In the genomic region with DNA sequence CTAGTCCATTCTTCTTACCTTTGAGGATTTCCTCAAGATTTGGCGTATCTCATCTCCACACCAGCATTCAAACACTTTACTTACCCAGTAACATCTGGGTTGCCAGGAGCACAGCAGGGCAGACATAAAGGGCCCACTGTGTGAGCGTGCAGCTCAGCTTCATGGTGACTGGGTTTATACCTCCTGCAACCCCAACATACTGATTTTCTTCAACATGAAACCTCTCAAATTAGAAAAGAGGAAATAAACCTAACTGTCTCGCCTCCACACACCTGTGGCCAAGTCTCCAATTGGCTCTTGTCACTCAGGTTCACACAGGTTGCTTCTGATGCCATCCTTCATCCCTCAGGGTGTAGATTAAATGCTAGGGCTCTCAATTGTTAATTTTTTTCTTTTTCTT, we compare ENCODE assay signal across 25 mouse cellular contexts. TPM values are rescaled to one million over a fixed set of nuclear protein-coding genes. Genes with fewer than 3 reads are reported as not detected.
DNase-seq lines count a peak whose midpoint lies in the region; ATAC-seq and TF ChIP-seq lines count a peak whose summit lies in the region.
"Had no signal": no experiment of that assay in that cellular context is flagged by ENCODE, and none has a peak within 500 bp of the region (broad histone marks: within the 10 kb centered on the region; RNA-seq: fewer than 3 reads in every experiment).

Fcrla (minus strand) TSS at position 206 of the 400 bp plus-strand sequence.

- TF ChIP-seq EP300 in liver, postnatal 0 days (IDR thresholded peaks at IDR 0.05; ENCODE audit: low read depth) = no peak

- TF ChIP-seq CTCF in liver, postnatal 0 days (IDR thresholded peaks at IDR 0.05; ENCODE audit: low read depth) = no peak
- TF ChIP-seq CTCF in testis, adult 2 months (IDR thresholded peaks at IDR 0.05; ENCODE audit: control insufficient read depth, insufficient read depth, insufficient replicate concordance, low read depth, low read length) = no peak
- TF ChIP-seq CTCF in small intestine, adult 2 months (IDR thresholded peaks at IDR 0.05; ENCODE audit: extremely low read depth, insufficient read length, insufficient replicate concordance, low read depth, low read length) = no peak

- peak within 1 kb of the TSS; percentile 69 for H3K27ac ChIP-seq in liver, postnatal 0 days (ENCODE audit: low read depth)
- no peak within 1 kb of the TSS for H3K27ac ChIP-seq in liver, embryonic 12.5 days
- H3K27ac ChIP-seq in testis, adult 2 months (ENCODE audit: control insufficient read depth, insufficient read depth, low read depth, low read length) = no peak within 1 kb of the TSS
- peak within 1 kb of the TSS; percentile 9; the same call in 1 of the 2 replicates for H3K27ac ChIP-seq in small intestine, adult 2 months (ENCODE audit: insufficient read depth, low read depth, low read length)
- no peak within 1 kb of the TSS for H3K27ac ChIP-seq in hindbrain, embryonic 13.5 days
- H3K27ac ChIP-seq: embryonic facial prominence, embryonic 15.5 days; forebrain, embryonic 13.5 days; heart, embryonic 10.5 days; hindbrain, embryonic 12.5 days; hindbrain, postnatal 0 days had no signal

- H3K4me1 ChIP-seq in liver, postnatal 0 days (ENCODE audit: insufficient read depth) = peaks cover 5% of the 10 kb centered on the region; the same call in 1 of the 2 replicates
- H3K4me1 ChIP-seq in liver, embryonic 12.5 days = peaks cover 7% of the 10 kb centered on the region; the same call in 1 of the 2 replicates
- no peaks in the 10 kb centered on the region for H3K4me1 ChIP-seq in testis, adult 2 months (ENCODE audit: control insufficient read depth, insufficient read depth, low read length)
- H3K4me1 ChIP-seq in small intestine, adult 2 months (ENCODE audit: control insufficient read depth, insufficient read depth, insufficient read length, low read length) = peaks cover 2% of the 10 kb centered on the region; the same call in 1 of the 2 replicates
- no peaks in the 10 kb centered on the region for H3K4me1 ChIP-seq in hindbrain, embryonic 13.5 days (replicated peaks)
- H3K4me1 ChIP-seq: embryonic facial prominence, embryonic 15.5 days; forebrain, embryonic 13.5 days; heart, embryonic 10.5 days; hindbrain, embryonic 12.5 days had no signal

- no peak for TF ChIP-seq POLR2A in testis, adult 2 months (IDR thresholded peaks at IDR 0.05; ENCODE audit: control insufficient read depth, low read depth, low read length)
- TF ChIP-seq POLR2A in small intestine, adult 2 months (IDR thresholded peaks at IDR 0.05; ENCODE audit: low read depth, low read length) = no peak

- H3K4me3 ChIP-seq in liver, postnatal 0 days (ENCODE audit: low read depth, low read length) = peak within 1 kb of the TSS; percentile 6; the same call in 1 of the 2 replicates
- no peak within 1 kb of the TSS for H3K4me3 ChIP-seq in liver, embryonic 12.5 days
- peak within 1 kb of the TSS; percentile 5; the same call in 1 of the 2 replicates for H3K4me3 ChIP-seq in testis, adult 2 months (ENCODE audit: control insufficient read depth, low read depth, low read length)
- no peak within 1 kb of the TSS for H3K4me3 ChIP-seq in small intestine, adult 2 months (ENCODE audit: low read depth, low read length)
- no peak within 1 kb of the TSS for H3K4me3 ChIP-seq in hindbrain, embryonic 13.5 days
- H3K4me3 ChIP-seq: embryonic facial prominence, embryonic 15.5 days; erythroblast, embryonic 14.5 days; forebrain, embryonic 13.5 days; heart, embryonic 10.5 days; hindbrain, embryonic 12.5 days had no signal

- H3K27me3 ChIP-seq in liver, postnatal 0 days (ENCODE audit: insufficient read depth, low read length) = no peaks in the 10 kb centered on the region
- H3K27me3 ChIP-seq in liver, embryonic 12.5 days (replicated peaks) = no peaks in the 10 kb centered on the region
- no peaks in the 10 kb centered on the region for H3K27me3 ChIP-seq in testis, adult 2 months (ENCODE audit: control insufficient read depth, insufficient read depth, low read length)
- H3K27me3 ChIP-seq in small intestine, adult 2 months (ENCODE audit: control insufficient read depth, insufficient read depth, low read length) = no peaks in the 10 kb centered on the region
- no peaks in the 10 kb centered on the region for H3K27me3 ChIP-seq in hindbrain, embryonic 13.5 days
- H3K27me3 ChIP-seq: embryonic facial prominence, embryonic 15.5 days; forebrain, embryonic 13.5 days; hindbrain, embryonic 12.5 days had no signal

- H3K36me3 ChIP-seq in liver, postnatal 0 days (replicated peaks; ENCODE audit: insufficient read depth, low read length) = no peaks in the 10 kb centered on the region
- no peaks in the 10 kb centered on the region for H3K36me3 ChIP-seq in liver, embryonic 12.5 days
- no peaks in the 10 kb centered on the region for H3K36me3 ChIP-seq in testis, adult 2 months (ENCODE audit: control insufficient read depth, insufficient read depth, low read length)
- H3K36me3 ChIP-seq in small intestine, adult 2 months (ENCODE audit: control insufficient read depth, insufficient read depth, low read length) = no peaks in the 10 kb centered on the region
- no peaks in the 10 kb centered on the region for H3K36me3 ChIP-seq in hindbrain, embryonic 13.5 days
- H3K36me3 ChIP-seq: embryonic facial prominence, embryonic 15.5 days; heart, embryonic 10.5 days; hindbrain, embryonic 12.5 days had no signal

- no peaks in the 10 kb centered on the region for H3K9me3 ChIP-seq in liver, postnatal 0 days (ENCODE audit: low read length)
- no peaks in the 10 kb centered on the region for H3K9me3 ChIP-seq in liver, embryonic 12.5 days (replicated peaks)
- H3K9me3 ChIP-seq in hindbrain, embryonic 13.5 days = no peaks in the 10 kb centered on the region
- H3K9me3 ChIP-seq: embryonic facial prominence, embryonic 15.5 days; forebrain, embryonic 13.5 days; heart, embryonic 10.5 days; hindbrain, embryonic 12.5 days had no signal

- no peak within 1 kb of the TSS for H3K4me2 ChIP-seq in liver, postnatal 0 days (ENCODE audit: low read depth, low read length)
- no peak within 1 kb of the TSS for H3K4me2 ChIP-seq in liver, embryonic 12.5 days
- no peak within 1 kb of the TSS for H3K4me2 ChIP-seq in hindbrain, embryonic 13.5 days
- H3K4me2 ChIP-seq: embryonic facial prominence, embryonic 15.5 days; forebrain, embryonic 13.5 days; hindbrain, embryonic 12.5 days had no signal

- 67% methylated on average over 3 of the region's 3 CpGs for WGBS in liver, postnatal 0 days (ENCODE audit: insufficient replicate concordance)
- 67% methylated on average over 3 of the region's 3 CpGs for WGBS in liver, embryonic 12.5 days (ENCODE audit: insufficient replicate concordance)
- WGBS in small intestine, adult 2 months = 83% methylated on average over 3 of the region's 3 CpGs
- 90% methylated on average over 3 of the region's 3 CpGs for WGBS in hindbrain, embryonic 13.5 days

- no peak for DNase-seq in liver, postnatal 0 days
- DNase-seq in testis, postnatal 10 days (ENCODE audit: low spot score) = no peak
- DNase-seq in frontal cortex, postnatal 14 days (ENCODE audit: low spot score in 2 of 2) = no peak
- DNase-seq: adrenal gland, postnatal 25 days; cerebellum, adult 2 months; cerebellum, postnatal 10 days; forebrain, postnatal 0 days; gastrocnemius, postnatal 36 days; heart, adult 18-20 months; heart, postnatal 10 days; heart, postnatal 4 days had no signal

- ATAC-seq in liver, postnatal 0 days = no peak
- no peak for ATAC-seq in liver, embryonic 12.5 days
- ATAC-seq in erythroid progenitor cell, adult 5-6 weeks (replicated peaks; ENCODE audit: low FRiP score, poor library complexity, severe bottlenecking) = no peak
- ATAC-seq in hindbrain, embryonic 13.5 days (ENCODE audit: low FRiP score) = no peak
- ATAC-seq: forebrain, embryonic 13.5 days; forebrain, postnatal 0 days; hindbrain, postnatal 0 days had no signal

- no peak within 1 kb of the TSS; the same call in 1 of the 2 replicates for H3K9ac ChIP-seq in liver, postnatal 0 days (replicated peaks)
- H3K9ac ChIP-seq in liver, embryonic 12.5 days = no peak within 1 kb of the TSS
- no peak within 1 kb of the TSS for H3K9ac ChIP-seq in hindbrain, embryonic 13.5 days
- H3K9ac ChIP-seq: embryonic facial prominence, embryonic 15.5 days; forebrain, embryonic 13.5 days; forebrain, postnatal 0 days; hindbrain, embryonic 12.5 days had no signal

RNA-seq across cellular contexts. Expression of gene Fcrla, which starts in this region (rescaled TPM):
- polyA plus RNA-seq in liver, postnatal 0 days (2015; fragmentation: Nextera tagmentation; extraction: Ambion mirVana) = 9.0 and 10.4 TPM in 2 replicates
- polyA plus RNA-seq in liver, embryonic 12.5 days (2016; fragmentation: Nextera tagmentation; extraction: Ambion mirVana) = 0.21 and 0.23 TPM in 2 replicates
- polyA plus RNA-seq in testis, adult 2 months (2012; rRNA removed) = 5.2 and 5.9 TPM in 2 replicates
- 51.9 and 53.7 TPM in 2 replicates for total RNA-seq in erythroid progenitor cell, adult 5-6 weeks (2015; ENCODE audit: low replicate concordance)
- 27.0 and 28.4 TPM in 2 replicates for total RNA-seq in erythroid progenitor cell, adult 5-6 weeks (2017; ENCODE audit: low replicate concordance)
- 1.8 and 4.2 TPM in 2 replicates for polyA plus RNA-seq in small intestine, adult 2 months (2012; rRNA removed)
- not detected in 2 replicates for polyA plus RNA-seq in hindbrain, embryonic 13.5 days (2015; fragmentation: Nextera tagmentation; extraction: Ambion mirVana)
- total RNA-seq: ES-E14; forebrain, postnatal 0 days; gastrocnemius, adult 8-10 months; hindbrain, postnatal 0 days had no signal
- polyA plus RNA-seq: embryonic facial prominence, embryonic 11.5 days; embryonic facial prominence, embryonic 15.5 days; erythroblast, embryonic 14.5 days; forebrain, embryonic 13.5 days; hindbrain, embryonic 12.5 days; hindbrain, postnatal 0 days had no signal

Comparison
In these comparisons a context has a peak if more than half of its experiments do, and no peak if none do; other contexts are left out.
1. H3K27ac ChIP-seq: peak in liver, postnatal 0 days (single experiment) and small intestine, adult 2 months (single experiment); none in liver, embryonic 12.5 days (single experiment), testis, adult 2 months (single experiment) and hindbrain, embryonic 13.5 days (single experiment).
2. H3K4me3 ChIP-seq: peak in liver, postnatal 0 days (single experiment) and testis, adult 2 months (single experiment); none in liver, embryonic 12.5 days (single experiment), small intestine, adult 2 months (single experiment) and hindbrain, embryonic 13.5 days (single experiment).